Mouse (Mus musculus): ENCODE measurements around the gene Rpp21. TPM values are rescaled to one million over a fixed set of nuclear protein-coding genes. Genes with fewer than 3 reads are reported as not detected.
"Not testable (repeated sequence)": the region's sequence is repeated elsewhere in the genome, so short reads cannot be mapped to it uniquely, and the experiment has no call there.

Gene Rpp21
- total RNA-seq, 2 experiments from 2014 or later, result 35.0 to 43.1 TPM

- not testable (repeated sequence) for DNase-seq
Measured at GRCm38 (mm10) chr17:36235300-36235699, 22.6 kb downstream of the Rpp21 start.

DNA sequence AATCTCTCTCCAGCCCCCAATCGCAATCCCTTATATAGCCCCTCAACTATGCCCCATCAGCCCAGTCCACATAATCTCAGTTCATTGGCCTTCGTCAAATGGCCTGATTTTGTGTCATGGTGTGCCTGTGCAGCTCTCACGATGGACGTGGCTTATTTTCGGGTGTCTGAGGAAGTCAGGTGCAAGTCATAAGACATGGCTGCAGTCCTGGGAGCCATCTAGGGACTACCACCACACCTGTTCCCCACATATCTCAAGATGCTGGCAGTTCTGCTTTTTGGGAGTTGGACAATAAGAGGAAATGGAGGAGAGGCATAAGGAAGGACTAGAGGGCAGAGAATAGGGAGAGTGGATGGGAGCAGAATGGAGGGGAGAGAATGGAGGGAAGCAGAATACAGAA lies 24.3 kb downstream of the Rpp21 start:
- no peak for DNase-seq

- DNase-seq, result peak; percentile 79
Measured at GRCm38 (mm10) chr17:36231318-36231717, 26.6 kb downstream of the Rpp21 start.

GRCm38 (mm10) chr17:36229046-36229445 lies 28.8 kb downstream of the Rpp21 start:
- DNase-seq, result no peak

GRCm38 (mm10) chr17:36226921-36227320 lies 30.9 kb downstream of the Rpp21 start:
- no peak for DNase-seq

- peak; percentile 10 for DNase-seq
Measured at GRCm38 (mm10) chr17:36225231-36225824, 32.5 kb downstream of the Rpp21 start.

DNA sequence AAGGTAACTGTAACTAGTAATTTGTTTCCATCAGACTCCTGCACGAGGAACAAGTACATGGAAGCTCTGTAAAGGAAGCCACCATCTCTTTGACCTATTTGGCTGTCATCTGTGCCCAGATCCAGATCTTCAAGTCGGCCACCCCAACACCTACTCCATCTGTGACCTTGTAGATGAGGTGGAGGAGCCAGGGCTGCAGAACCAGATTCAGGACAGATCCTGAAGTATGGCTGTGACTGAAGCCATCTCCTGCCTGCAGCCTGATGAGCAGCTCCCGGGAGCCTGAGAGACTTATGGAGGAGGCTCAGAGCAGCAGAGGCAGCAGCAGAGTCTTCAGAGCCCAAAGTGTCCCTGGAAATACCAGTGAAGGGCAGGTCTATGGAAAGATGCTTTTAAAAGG lies 33.4 kb downstream of the Rpp21 start:
- no peak for DNase-seq

DNA sequence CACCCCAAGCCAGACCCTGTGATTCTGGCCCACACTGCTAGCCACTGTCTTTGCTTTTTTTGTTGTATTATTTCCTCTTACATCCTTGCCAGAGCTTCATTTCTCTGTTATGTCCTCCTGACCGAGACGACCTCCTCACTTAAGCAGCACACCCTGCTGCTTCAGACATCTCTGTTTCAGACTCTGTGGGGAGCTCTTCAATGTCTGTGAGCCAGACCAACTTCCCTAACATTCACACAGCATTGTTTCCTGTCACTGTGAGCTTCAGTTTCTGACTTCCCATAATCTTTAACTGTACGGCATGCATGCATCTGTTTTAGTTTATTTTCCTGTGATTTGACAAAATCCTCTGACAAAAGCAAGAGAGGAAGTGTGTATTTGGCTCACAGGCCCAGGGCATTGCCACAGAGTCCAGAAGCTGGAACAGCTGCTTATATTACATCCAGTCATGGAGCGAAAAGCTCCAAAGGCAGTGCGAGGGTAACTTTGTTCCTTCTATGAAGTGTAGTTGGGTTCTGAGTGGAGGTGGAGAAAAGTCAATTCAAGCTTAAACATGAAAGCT lies 39.2 kb downstream of the Rpp21 start:
- no peak for DNase-seq

GRCm38 (mm10) chr17:36215586-36215985 lies 42.3 kb downstream of the Rpp21 start:
- no peak for DNase-seq

DNA sequence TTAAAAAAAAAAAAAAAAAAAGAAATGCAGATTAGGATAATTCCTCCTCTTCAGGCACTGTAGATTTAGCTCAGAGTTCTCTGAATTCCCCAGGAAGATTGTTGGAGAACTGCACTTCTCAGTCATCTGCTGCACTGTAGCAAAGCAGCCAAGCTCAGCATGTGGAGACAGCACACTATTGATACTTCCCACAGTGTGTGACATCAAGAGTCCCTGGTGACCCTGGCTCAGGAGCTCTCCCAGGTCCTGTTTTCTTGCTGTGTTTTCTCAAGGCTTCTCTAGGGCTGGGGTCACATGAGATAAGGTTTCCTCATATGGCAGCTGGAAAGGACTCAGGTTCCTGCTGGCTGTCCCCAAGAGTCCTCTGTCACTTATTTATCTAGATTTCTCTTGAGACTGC lies 51.0 kb downstream of the Rpp21 start:
- DNase-seq, result no peak

DNA sequence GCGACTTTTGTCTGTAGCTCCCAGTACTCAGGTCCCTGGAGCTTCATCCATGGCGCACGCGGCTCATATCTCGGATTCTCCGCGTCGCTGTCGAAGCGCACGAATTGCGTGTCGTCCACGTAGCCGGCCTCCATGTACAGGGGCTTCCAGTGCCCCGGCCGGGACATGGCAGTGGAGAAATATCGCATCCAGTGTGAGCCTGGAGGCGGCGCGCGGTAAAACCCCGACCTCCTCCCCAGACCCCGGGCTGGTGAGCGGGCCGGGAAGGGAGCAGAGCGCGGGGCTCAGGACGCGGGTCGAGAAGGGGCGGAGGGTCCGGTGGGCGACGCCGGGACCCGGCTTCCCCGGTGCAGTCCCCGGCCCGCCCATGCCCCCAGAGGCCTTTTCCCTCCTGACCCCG lies 52.0 kb downstream of the Rpp21 start:
- DNase-seq, result no peak

Other genes starting within 250 kb of the Rpp21 start
- 1 to 10 TPM; 1.1 to 1.6 TPM for gene H2-T24, start 237.5 kb downstream of the Rpp21 start, total RNA-seq (2021)
- 1 to 10 TPM; 7.7 to 9.5 TPM for gene H2-T23, start 225.2 kb downstream of the Rpp21 start, total RNA-seq (2021)
- gene H2-T22, start 215.3 kb downstream of the Rpp21 start, total RNA-seq (2021), result 1 to 10 TPM; 7.9 to 9.3 TPM
- not detected for gene Gm6034, start 215.1 kb downstream of the Rpp21 start, total RNA-seq (2021)
- gene Gm11127, start 199.7 kb downstream of the Rpp21 start, total RNA-seq (2021), result 1 to 10 TPM in 1 of 2 experiments, under 1 TPM in 1; 0.98 to 1.1 TPM
- not detected for gene Gm19684, start 136.4 kb downstream of the Rpp21 start, total RNA-seq (2021)
- gene Gm7030, start 128.6 kb downstream of the Rpp21 start, total RNA-seq (2021), result not detected
- gene Gm8909, start 89.5 kb downstream of the Rpp21 start, total RNA-seq (2021), result not detected
- not detected for gene H2-T3, start 67.8 kb downstream of the Rpp21 start, total RNA-seq (2021)
- gene Trim39, start 14.2 kb upstream of the Rpp21 start, total RNA-seq (2021), result 1 to 10 TPM; 8.3 TPM
- gene H2-M10.2, start 28.4 kb upstream of the Rpp21 start, total RNA-seq (2021), result not detected
- gene H2-M10.1, start 68.1 kb upstream of the Rpp21 start, total RNA-seq (2021), result not detected
- gene H2-M10.3, start 110.3 kb upstream of the Rpp21 start, total RNA-seq (2021), result not detected
- gene H2-M10.4, start 204.3 kb upstream of the Rpp21 start, total RNA-seq (2021), result not detected